Mouse (Mus musculus) forebrain, embryonic 14.5 days (tissue): ENCODE data around the gene Celf5. TPM values are rescaled to one million over a fixed set of nuclear protein-coding genes. Genes with fewer than 3 reads are reported as not detected.

ENCODE experiments used
- ATAC-seq: fragments of 200-750 bp; cut with Nextera tagmentation; 2 replicates; pipeline ENCODE4 v1.8.0; 2017; ENCODE audit warnings: mild to moderate bottlenecking, moderate library complexity
- DNase-seq: peaks from one replicate; pipeline ENCODE4 v3.0.0-alpha.2; 2015; ENCODE audit warnings: low spot score
- H3K27ac ChIP-seq: fragments of 300-500 bp; sonication (generic); 2 replicates; pipeline ENCODE4 v1.5.1; 2014; ENCODE audit warnings: low read depth, mild to moderate bottlenecking, control low read depth, low read length, moderate library complexity
- H3K27me3 ChIP-seq: fragments of 300-500 bp; sonication (generic); replicated peaks from 2 replicates; pipeline ENCODE4 v1.6.1; 2014; ENCODE audit warnings: low read length, control low read depth, mixed read lengths; ENCODE audit not compliant: control insufficient read depth, insufficient read depth
- H3K36me3 ChIP-seq: fragments of 300-500 bp; sonication (generic); 2 replicates; pipeline ENCODE4 v1.6.1; 2014; ENCODE audit warnings: low read length, control low read depth; ENCODE audit not compliant: control insufficient read depth, insufficient read depth
- H3K4me1 ChIP-seq: fragments of 300-500 bp; sonication (generic); 2 replicates; pipeline ENCODE4 v1.6.1; 2014; ENCODE audit warnings: antibody characterized with exemption, low read length, control low read depth; ENCODE audit not compliant: control insufficient read depth, insufficient read depth
- H3K4me2 ChIP-seq: fragments of 300-500 bp; sonication (generic); 2 replicates; pipeline ENCODE4 v1.6.1; 2014; ENCODE audit warnings: mild to moderate bottlenecking, control low read depth, low read length
- H3K4me3 ChIP-seq: fragments of 300-500 bp; sonication (generic); 2 replicates; pipeline ENCODE4 v1.5.1; 2014; ENCODE audit warnings: low read depth, low read length, control low read depth
- H3K9ac ChIP-seq: fragments of 300-500 bp; sonication (generic); 2 replicates; pipeline ENCODE4 v1.6.1; 2014; ENCODE audit warnings: mild to moderate bottlenecking, low read length, control low read depth, moderate library complexity
- H3K9me3 ChIP-seq: fragments of 300-500 bp; sonication (generic); replicated peaks from 2 replicates; pipeline ENCODE4 v1.6.1; 2016; ENCODE audit warnings: low read length, control low read depth, mixed read lengths; ENCODE audit not compliant: control insufficient read depth
- WGBS: fragments of 180-500 bp; shearing (Covaris S2); extraction: QIAGEN DNeasy Blood & Tissue Kit; methylation state at CpG from one replicate; pipeline ENCODE4 v1.1.7; 2014; 5-methylcytosine and 5-hydroxymethylcytosine counted together
- polyA plus RNA-seq: library from polyadenylated mRNA; unstranded; fragments of >200 nt; fragmentation: Nextera tagmentation; extraction: Ambion mirVana; gene quantifications from 2 replicates; pipeline ENCODE4 v1.2.1, GENCODE M21; 2014

The Celf5 gene
- polyA plus RNA-seq, 1 experiment from 2014 or later = 57.9 TPM

GRCm38 (mm10) chr10:81429605-81430061 is 52.9 kb downstream of the Celf5 start:
- WGBS = under 1% methylated on average over 20 of the region's 20 CpGs
- Histone ChIP-seq H3K9ac (peak overlapping the region; percentile 90), H3K4me1 (peaks cover 29% of the 10 kb centered on the region), H3K36me3 (no peaks in the 10 kb centered on the region), H3K27ac (peak overlapping the region; percentile 92), H3K27me3 (0 out of 2 replicates have a peak, but pooled peaks cover 8% of the 10 kb centered on the region), H3K4me3 (peak overlapping the region; percentile 77), H3K9me3 (no peaks in the 10 kb centered on the region), H3K4me2 (peak overlapping the region; percentile 88)
- ATAC-seq = peak; percentile 5
- peak; percentile 87 for DNase-seq

GRCm38 (mm10) chr10:81429092-81429491 is 53.4 kb downstream of the Celf5 start:
- Histone ChIP-seq H3K27me3 (0 out of 2 replicates have a peak, but pooled peaks cover 8% of the 10 kb centered on the region), H3K4me2 (peak overlapping the region; percentile 88), H3K27ac (no peak overlapping the region), H3K36me3 (no peaks in the 10 kb centered on the region), H3K4me3 (0 out of 2 replicates have a peak overlapping the region, but pooled peaks have one; percentile 77), H3K4me1 (peaks cover 32% of the 10 kb centered on the region), H3K9ac (no peak overlapping the region), H3K9me3 (no peaks in the 10 kb centered on the region)
- no peak for ATAC-seq
- 35% methylated on average over 2 of the region's 2 CpGs for WGBS
- no peak for DNase-seq

- Histone ChIP-seq H3K9me3 (no peaks in the 10 kb centered on the region), H3K9ac (no peak overlapping the region), H3K27me3 (0 out of 2 replicates have a peak, but pooled peaks cover 8% of the 10 kb centered on the region), H3K4me2 (no peak overlapping the region), H3K27ac (no peak overlapping the region; the same call in 1 of the 2 replicates), H3K36me3 (no peaks in the 10 kb centered on the region), H3K4me1 (peaks cover 30% of the 10 kb centered on the region), H3K4me3 (no peak overlapping the region)
- ATAC-seq (no peak), DNase-seq (no peak)
- WGBS = 91% methylated on average over 7 of the region's 7 CpGs
Observed at GRCm38 (mm10) chr10:81428507-81428870, 54.0 kb downstream of the Celf5 start.

- H3K4me1 ChIP-seq = peaks cover 27% of the 10 kb centered on the region
- no peaks in the 10 kb centered on the region for H3K36me3 ChIP-seq
- H3K27ac ChIP-seq = no peak overlapping the region
- ATAC-seq (no peak), DNase-seq (no peak)
- H3K27me3 ChIP-seq = 0 out of 2 replicates have a peak, but pooled peaks cover 8% of the 10 kb centered on the region
- no peaks in the 10 kb centered on the region for H3K9me3 ChIP-seq
- H3K9ac ChIP-seq = no peak overlapping the region
- WGBS = 77% methylated on average over 8 of the region's 8 CpGs
- no peak overlapping the region for H3K4me2 ChIP-seq
- no peak overlapping the region for H3K4me3 ChIP-seq
Observed at GRCm38 (mm10) chr10:81427804-81428506, 54.6 kb downstream of the Celf5 start.

GRCm38 (mm10) chr10:81427327-81427726 is 55.2 kb downstream of the Celf5 start:
- no peak for ATAC-seq
- peaks cover 23% of the 10 kb centered on the region for H3K4me1 ChIP-seq
- 33% methylated on average over 3 of the region's 3 CpGs for WGBS
- no peaks in the 10 kb centered on the region for H3K36me3 ChIP-seq
- DNase-seq = no peak
- H3K27me3 ChIP-seq = 0 out of 2 replicates have a peak, but pooled peaks cover 8% of the 10 kb centered on the region
- no peaks in the 10 kb centered on the region for H3K9me3 ChIP-seq
- peak overlapping the region; percentile 58; the same call in 1 of the 2 replicates for H3K9ac ChIP-seq
- H3K27ac ChIP-seq = no peak overlapping the region
- peak overlapping the region; percentile 71 for H3K4me2 ChIP-seq
- peak overlapping the region; percentile 37 for H3K4me3 ChIP-seq

- 1% methylated on average over 36 of the region's 38 CpGs for WGBS
- peak overlapping the region; percentile 9; the same call in 1 of the 2 replicates for H3K27ac ChIP-seq
- H3K4me1 ChIP-seq = peaks cover 23% of the 10 kb centered on the region
- H3K9me3 ChIP-seq = no peaks in the 10 kb centered on the region
- peak overlapping the region; percentile 37 for H3K4me3 ChIP-seq
- H3K4me2 ChIP-seq = peak overlapping the region; percentile 71
- no peak for DNase-seq
- H3K27me3 ChIP-seq = 0 out of 2 replicates have a peak, but pooled peaks cover 8% of the 10 kb centered on the region
- peak overlapping the region; percentile 58 for H3K9ac ChIP-seq
- no peaks in the 10 kb centered on the region for H3K36me3 ChIP-seq
- no peak for ATAC-seq
Observed at GRCm38 (mm10) chr10:81426897-81427296, 55.6 kb downstream of the Celf5 start.

- peak overlapping the region; percentile 71 for H3K4me2 ChIP-seq
- 0% methylated on average over 18 of the region's 33 CpGs for WGBS
- H3K4me3 ChIP-seq = peak overlapping the region; percentile 37
- H3K27ac ChIP-seq = peak overlapping the region; percentile 40; the same call in 1 of the 2 replicates
- H3K36me3 ChIP-seq = no peaks in the 10 kb centered on the region
- no peak for ATAC-seq
- H3K9ac ChIP-seq = peak overlapping the region; percentile 58
- 0 out of 2 replicates have a peak, but pooled peaks cover 8% of the 10 kb centered on the region for H3K27me3 ChIP-seq
- H3K4me1 ChIP-seq = peaks cover 22% of the 10 kb centered on the region
- DNase-seq = peak; percentile 59
- no peaks in the 10 kb centered on the region for H3K9me3 ChIP-seq
Observed at GRCm38 (mm10) chr10:81426081-81426671, 56.3 kb downstream of the Celf5 start.

- Histone ChIP-seq H3K36me3 (peaks cover 2% of the 10 kb centered on the region; the same call in 1 of the 2 replicates), H3K9ac (peak overlapping the region; percentile 30), H3K4me1 (peaks cover 19% of the 10 kb centered on the region), H3K4me2 (peak overlapping the region; percentile 71), H3K9me3 (no peaks in the 10 kb centered on the region), H3K4me3 (0 out of 2 replicates have a peak overlapping the region, but pooled peaks have one; percentile 37), H3K27me3 (0 out of 2 replicates have a peak, but pooled peaks cover 8% of the 10 kb centered on the region), H3K27ac (peak overlapping the region; percentile 40)
- 34% methylated on average over 10 of the region's 10 CpGs for WGBS
- ATAC-seq (no peak), DNase-seq (no peak)
Observed at GRCm38 (mm10) chr10:81425236-81425850, 57.2 kb downstream of the Celf5 start.
